Mouse (Mus musculus) cortical plate, adult 2 months (tissue): Measurements from ENCODE around the gene Spsb4. TPM values are rescaled to one million over a fixed set of nuclear protein-coding genes. Genes with fewer than 3 reads are reported as not detected.

ENCODE experiments used
- H3K27ac ChIP-seq: fragments of 200-500 bp; 2 replicates; pipeline ENCODE4 v1.5.1; 2012; ENCODE audit warnings: low read length, control low read depth, inconsistent platforms; ENCODE audit not compliant: insufficient read depth
- H3K4me1 ChIP-seq: fragments of 200-500 bp; 2 replicates; pipeline ENCODE4 v1.6.1; 2011; ENCODE audit warnings: low read length; ENCODE audit not compliant: control insufficient read depth, insufficient read depth
- H3K4me3 ChIP-seq: fragments of 200-500 bp; 2 replicates; pipeline ENCODE4 v1.5.1; 2011; ENCODE audit warnings: mild to moderate bottlenecking, low read length, control low read depth; ENCODE audit not compliant: insufficient read depth
- CTCF ChIP-seq: fragments of 200-500 bp; IDR thresholded peaks from 2 replicates; pipeline ENCODE4 v1.5.1; 2011; ENCODE audit warnings: mild to moderate bottlenecking, control low read depth, low read length; ENCODE audit not compliant: insufficient read depth; ENCODE audit errors: extremely low read depth
- POLR2A ChIP-seq: fragments of 200-500 bp; IDR thresholded peaks from 2 replicates; pipeline ENCODE4 v1.6.1; 2011; ENCODE audit warnings: mild to moderate bottlenecking, low read length, control low read depth; ENCODE audit not compliant: insufficient read depth; ENCODE audit errors: extremely low read depth
- polyA plus RNA-seq: library from polyadenylated mRNA; depleted of rRNA; stranded (reverse); fragments of >200 nt; gene quantifications from 2 replicates; pipeline ENCODE4 v1.2.3, GENCODE M21; 2012

Gene Spsb4
- polyA plus RNA-seq, 1 experiment: 3.7 TPM

- TF ChIP-seq POLR2A: no peak
- TF ChIP-seq CTCF: no peak
- Histone ChIP-seq H3K27ac (no peak overlapping the region), H3K4me1 (no peaks in the 10 kb centered on the region), H3K4me3 (no peak overlapping the region)
Observed at GRCm38 (mm10) chr9:96982351-96982750, 36.3 kb downstream of the Spsb4 start.

GRCm38 (mm10) chr9:96981836-96982235 is 36.8 kb downstream of the Spsb4 start:
- TF ChIP-seq POLR2A (no peak), CTCF (no peak)
- Histone ChIP-seq H3K4me1 (no peaks in the 10 kb centered on the region), H3K27ac (no peak overlapping the region), H3K4me3 (no peak overlapping the region)

GRCm38 (mm10) chr9:96981121-96981520 is 37.5 kb downstream of the Spsb4 start:
- Histone ChIP-seq H3K4me3 (no peak overlapping the region), H3K4me1 (no peaks in the 10 kb centered on the region), H3K27ac (no peak overlapping the region)
- no peak for TF ChIP-seq POLR2A
- no peak for TF ChIP-seq CTCF

GRCm38 (mm10) chr9:96980037-96980997 is 38.3 kb downstream of the Spsb4 start:
- Histone ChIP-seq H3K4me1 (no peaks in the 10 kb centered on the region), H3K27ac (no peak overlapping the region), H3K4me3 (no peak overlapping the region)
- no peak for TF ChIP-seq POLR2A
- TF ChIP-seq CTCF: no peak

GRCm38 (mm10) chr9:96979417-96980030 is 39.1 kb downstream of the Spsb4 start:
- no peak overlapping the region for H3K4me3 ChIP-seq
- no peak overlapping the region for H3K27ac ChIP-seq
- H3K4me1 ChIP-seq: no peaks in the 10 kb centered on the region
- TF ChIP-seq POLR2A (no peak), CTCF (no peak)

GRCm38 (mm10) chr9:96978147-96978782 is 40.4 kb downstream of the Spsb4 start:
- H3K4me1 ChIP-seq: no peaks in the 10 kb centered on the region
- H3K4me3 ChIP-seq: no peak overlapping the region
- TF ChIP-seq POLR2A (no peak), CTCF (no peak)
- no peak overlapping the region for H3K27ac ChIP-seq

- TF ChIP-seq CTCF (no peak), POLR2A (no peak)
- H3K4me1 ChIP-seq: no peaks in the 10 kb centered on the region
- H3K4me3 ChIP-seq: no peak overlapping the region
- H3K27ac ChIP-seq: no peak overlapping the region
Observed at GRCm38 (mm10) chr9:96977287-96978145, 41.1 kb downstream of the Spsb4 start.

- Histone ChIP-seq H3K4me1 (no peaks in the 10 kb centered on the region), H3K4me3 (no peak overlapping the region), H3K27ac (no peak overlapping the region)
- TF ChIP-seq CTCF (no peak), POLR2A (no peak)
Observed at GRCm38 (mm10) chr9:96973091-96973490, 45.6 kb downstream of the Spsb4 start.
